Mouse (Mus musculus) kidney, adult 2 months (tissue): ENCODE results near the gene Azgp1.
A peak's percentile ranks its signal among the peaks of the same experiment; 100 is the strongest.

ENCODE experiments used
- CTCF ChIP-seq: fragments of 200-500 bp; conservative IDR thresholded peaks from 2 replicates; pipeline ENCODE4 v1.5.1; 2011; ENCODE audit warnings: low read depth, mild to moderate bottlenecking, control low read depth, low read length, moderate library complexity, mixed read lengths; ENCODE audit not compliant: insufficient read depth, insufficient read length
- POLR2A ChIP-seq: fragments of 200-500 bp; IDR thresholded peaks from one replicate; pipeline ENCODE4 v1.6.1; 2011; ENCODE audit warnings: low read depth, low read length, control low read depth

GRCm38 (mm10) chr5:137973161-137973560, 8.2 kb upstream of the Azgp1 start:
- TF ChIP-seq CTCF, result 0 out of 2 replicates have a peak, but pooled peaks have one; percentile 5
- no peak for TF ChIP-seq POLR2A
